Mouse (Mus musculus) embryonic facial prominence, embryonic 12.5 days (tissue): ENCODE measurements around the gene Gsta3. TPM values are rescaled to one million over a fixed set of nuclear protein-coding genes. Genes with fewer than 3 reads are reported as not detected.

Experiments
- ATAC-seq: fragments of 200-750 bp; cut with Nextera tagmentation; 2 replicates; pipeline ENCODE4 v1.8.0; 2017; ENCODE audit not compliant: insufficient number of reproducible peaks, insufficient read depth, low FRiP score, low TSS enrichment
- H3K27ac ChIP-seq: fragments of 300-500 bp; sonication (generic); 2 replicates; pipeline ENCODE4 v1.5.1; 2016; ENCODE audit warnings: mild to moderate bottlenecking
- H3K27me3 ChIP-seq: fragments of 300-500 bp; sonication (generic); 2 replicates; pipeline ENCODE4 v1.6.1; 2016; ENCODE audit warnings: mild to moderate bottlenecking, moderate library complexity
- H3K36me3 ChIP-seq: fragments of 300-500 bp; sonication (generic); 2 replicates; pipeline ENCODE4 v1.6.1; 2016; ENCODE audit warnings: mild to moderate bottlenecking
- H3K4me1 ChIP-seq: fragments of 300-500 bp; sonication (generic); 2 replicates; pipeline ENCODE4 v1.6.1; 2016
- H3K4me2 ChIP-seq: fragments of 300-500 bp; sonication (generic); replicated peaks from 2 replicates; pipeline ENCODE4 v1.6.1; 2016; ENCODE audit warnings: mild to moderate bottlenecking, moderate library complexity
- H3K4me3 ChIP-seq: fragments of 300-500 bp; sonication (generic); 2 replicates; pipeline ENCODE4 v1.5.1; 2016; ENCODE audit warnings: mild to moderate bottlenecking
- H3K9ac ChIP-seq: fragments of 300-500 bp; sonication (generic); 2 replicates; pipeline ENCODE4 v1.6.1; 2016; ENCODE audit warnings: mild to moderate bottlenecking, moderate library complexity
- H3K9me3 ChIP-seq: fragments of 300-500 bp; sonication (generic); 2 replicates; pipeline ENCODE4 v1.6.1; 2016; ENCODE audit warnings: mild to moderate bottlenecking, moderate library complexity
- WGBS: fragments of 180-500 bp; shearing (Covaris S2); methylation state at CpG from one replicate; pipeline ENCODE4 v1.1.7; 2016; 5-methylcytosine and 5-hydroxymethylcytosine counted together
- polyA plus RNA-seq: library from polyadenylated mRNA; unstranded; fragments of >200 nt; fragmentation: Nextera tagmentation; extraction: Ambion mirVana; gene quantifications from 2 replicates; pipeline ENCODE4 v1.2.1, GENCODE M21; 2016

Gene Gsta3
- polyA plus RNA-seq, 1 experiment from 2014 or later, result 1.3 TPM

GRCm38 (mm10) chr1:21314336-21314735, 73.9 kb downstream of the Gsta3 start:
- ATAC-seq, result no peak
- Histone ChIP-seq H3K4me3 (no peak overlapping the region), H3K27ac (no peak overlapping the region), H3K4me2 (no peak overlapping the region), H3K36me3 (no peaks in the 10 kb centered on the region), H3K4me1 (no peaks in the 10 kb centered on the region), H3K9ac (no peak overlapping the region), H3K27me3 (no peaks in the 10 kb centered on the region), H3K9me3 (no peaks in the 10 kb centered on the region)
- 90% methylated on average over 2 of the region's 2 CpGs for WGBS

Other genes with a start within 250 kb of the Gsta3 start
- 8.0 TPM in 2 replicates for gene Tram2, start 161.4 kb upstream of the Gsta3 start, polyA plus RNA-seq
- gene Tmem14a, start 22.0 kb upstream of the Gsta3 start, polyA plus RNA-seq, result 11.0 and 11.4 TPM in 2 replicates
- gene Khdc1a, start 109.1 kb downstream of the Gsta3 start, polyA plus RNA-seq, result not detected in 2 replicates
- gene Khdc1c, start 127.7 kb downstream of the Gsta3 start, polyA plus RNA-seq, result not detected in 2 replicates
- gene Khdc1b, start 143.0 kb downstream of the Gsta3 start, polyA plus RNA-seq, result 0.13 and 0.14 TPM in 2 replicates